Mouse (Mus musculus) stomach, embryonic 14.5 days (tissue): ENCODE results near the gene Fndc11. TPM values are rescaled to one million over a fixed set of nuclear protein-coding genes. Genes with fewer than 3 reads are reported as not detected.

ENCODE experiments used
- ATAC-seq: fragments of 200-750 bp; cut with Nextera tagmentation; 2 replicates; pipeline ENCODE4 v1.8.0; 2017; ENCODE audit warnings: low read depth, moderate TSS enrichment; ENCODE audit not compliant: insufficient number of reproducible peaks, insufficient read depth, low FRiP score
- H3K27ac ChIP-seq: fragments of 300-500 bp; sonication (generic); 2 replicates; pipeline ENCODE4 v1.5.1; 2014; ENCODE audit warnings: mild to moderate bottlenecking, low read length, moderate library complexity, mixed read lengths
- H3K27me3 ChIP-seq: fragments of 300-500 bp; sonication (generic); 2 replicates; pipeline ENCODE4 v1.6.1; 2014; ENCODE audit warnings: low read length, control low read depth, mixed read lengths; ENCODE audit not compliant: control insufficient read depth, insufficient read depth
- H3K36me3 ChIP-seq: fragments of 300-500 bp; sonication (generic); 2 replicates; pipeline ENCODE4 v1.6.1; 2014; ENCODE audit warnings: mild to moderate bottlenecking, control low read depth, low read length, moderate library complexity, mixed read lengths; ENCODE audit not compliant: control insufficient read depth, insufficient read depth
- H3K4me1 ChIP-seq: fragments of 300-500 bp; sonication (generic); 2 replicates; pipeline ENCODE4 v1.6.1; 2014; ENCODE audit warnings: low read length, control low read depth, mixed read lengths; ENCODE audit not compliant: control insufficient read depth, insufficient read depth
- H3K4me2 ChIP-seq: fragments of 300-500 bp; sonication (generic); replicated peaks from 2 replicates; pipeline ENCODE4 v1.6.1; 2014; ENCODE audit warnings: low read depth, low read length, control low read depth
- H3K4me3 ChIP-seq: fragments of 300-500 bp; sonication (generic); 2 replicates; pipeline ENCODE4 v1.5.1; 2014; ENCODE audit warnings: low read depth, low read length, control low read depth
- H3K9ac ChIP-seq: fragments of 300-500 bp; sonication (generic); replicated peaks from 2 replicates; pipeline ENCODE4 v1.6.1; 2014; ENCODE audit warnings: low read depth, mild to moderate bottlenecking, control low read depth, low read length, moderate library complexity, mixed read lengths
- H3K9me3 ChIP-seq: fragments of 300-500 bp; sonication (generic); 2 replicates; pipeline ENCODE4 v1.6.1; 2016; ENCODE audit warnings: low read depth, low read length, control low read depth; ENCODE audit not compliant: control insufficient read depth
- WGBS: fragments of 180-500 bp; shearing (Covaris S2); extraction: QIAGEN DNeasy Blood & Tissue Kit; methylation state at CpG from one replicate; pipeline ENCODE4 v1.1.7; 2014; 5-methylcytosine and 5-hydroxymethylcytosine counted together
- polyA plus RNA-seq: library from polyadenylated mRNA; unstranded; fragments of >200 nt; fragmentation: Nextera tagmentation; extraction: Ambion mirVana; gene quantifications from 2 replicates; pipeline ENCODE4 v1.2.1, GENCODE M21; 2014

Fndc11 gene
- polyA plus RNA-seq, 1 experiment from 2014 or later: 0.29 TPM

- H3K4me3 ChIP-seq: no peak overlapping the region
- H3K4me1 ChIP-seq: no peaks in the 10 kb centered on the region
- no peak overlapping the region for H3K4me2 ChIP-seq
- no peaks in the 10 kb centered on the region for H3K27me3 ChIP-seq
- H3K36me3 ChIP-seq: no peaks in the 10 kb centered on the region; the same call in 1 of the 2 replicates
- H3K9me3 ChIP-seq: no peaks in the 10 kb centered on the region
- no peak for ATAC-seq
- H3K27ac ChIP-seq: no peak overlapping the region
- WGBS: 64% methylated on average over 1 of the region's 1 CpGs
- H3K9ac ChIP-seq: no peak overlapping the region
These were observed 8.5 kb downstream of the Fndc11 start for GRCm38 (mm10) chr2:181228335-181228734.

GRCm38 (mm10) chr2:181231171-181231570, 11.4 kb downstream of the Fndc11 start:
- H3K9me3 ChIP-seq: no peaks in the 10 kb centered on the region
- no peak overlapping the region for H3K4me2 ChIP-seq
- no peak overlapping the region for H3K27ac ChIP-seq
- no peaks in the 10 kb centered on the region for H3K4me1 ChIP-seq
- H3K27me3 ChIP-seq: no peaks in the 10 kb centered on the region
- no peak overlapping the region for H3K9ac ChIP-seq
- ATAC-seq: no peak
- no peak overlapping the region for H3K4me3 ChIP-seq
- 74% methylated on average over 20 of the region's 20 CpGs for WGBS
- H3K36me3 ChIP-seq: no peaks in the 10 kb centered on the region; the same call in 1 of the 2 replicates

DNA sequence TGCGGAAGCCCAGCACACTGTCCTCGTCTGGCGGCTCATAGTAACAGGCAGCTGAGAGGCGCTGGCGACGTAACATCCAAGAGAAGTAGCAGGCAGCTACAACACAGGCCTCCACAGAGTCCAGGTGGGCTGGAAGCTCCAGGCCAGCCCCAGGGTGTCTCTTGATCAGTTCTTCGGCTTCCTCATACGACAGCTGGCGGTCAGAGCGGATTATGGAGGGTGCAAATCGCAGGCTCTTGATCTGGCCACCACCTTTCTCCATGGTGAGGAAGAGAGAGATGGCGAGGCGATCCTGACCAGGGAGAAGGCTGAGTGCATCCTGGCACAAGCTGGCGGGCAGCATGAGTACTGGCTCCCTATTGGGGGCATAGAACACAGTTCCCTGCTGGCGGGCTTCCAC, 13.6 kb downstream of the Fndc11 start:
- Histone ChIP-seq H3K9me3 (no peaks in the 10 kb centered on the region), H3K27me3 (no peaks in the 10 kb centered on the region), H3K4me3 (no peak overlapping the region), H3K27ac (no peak overlapping the region), H3K4me2 (no peak overlapping the region), H3K36me3 (no peaks in the 10 kb centered on the region; the same call in 1 of the 2 replicates), H3K4me1 (no peaks in the 10 kb centered on the region), H3K9ac (no peak overlapping the region)
- ATAC-seq: no peak
- WGBS: 90% methylated on average over 15 of the region's 15 CpGs

DNA sequence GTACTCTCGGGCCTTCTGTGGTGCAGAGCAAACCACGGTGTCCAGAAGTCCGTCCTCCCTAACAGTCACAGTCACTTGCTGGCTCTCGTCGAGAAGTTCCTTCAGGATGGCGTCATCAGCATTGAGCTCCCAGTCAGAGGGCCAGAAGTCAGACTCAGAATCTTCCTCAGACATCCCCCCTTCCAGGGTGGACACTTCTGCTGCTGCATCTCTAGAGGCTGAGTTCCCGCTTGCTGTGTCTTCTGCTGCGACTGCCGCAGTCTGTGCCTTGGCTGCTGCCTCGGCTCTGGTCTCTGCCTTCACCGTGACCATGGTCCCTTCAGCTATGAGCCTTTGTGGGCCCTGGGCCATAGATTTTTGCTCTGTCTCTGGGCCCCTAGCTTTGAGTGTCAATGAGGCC, 14.9 kb downstream of the Fndc11 start:
- no peaks in the 10 kb centered on the region for H3K4me1 ChIP-seq
- no peaks in the 10 kb centered on the region; the same call in 1 of the 2 replicates for H3K36me3 ChIP-seq
- no peak overlapping the region for H3K9ac ChIP-seq
- no peaks in the 10 kb centered on the region for H3K27me3 ChIP-seq
- ATAC-seq: no peak
- H3K27ac ChIP-seq: no peak overlapping the region
- H3K9me3 ChIP-seq: no peaks in the 10 kb centered on the region
- H3K4me3 ChIP-seq: no peak overlapping the region
- H3K4me2 ChIP-seq: no peak overlapping the region
- WGBS: 94% methylated on average over 11 of the region's 11 CpGs

GRCm38 (mm10) chr2:181235681-181236566, 16.1 kb downstream of the Fndc11 start:
- Histone ChIP-seq H3K9me3 (no peaks in the 10 kb centered on the region), H3K27me3 (no peaks in the 10 kb centered on the region), H3K27ac (no peak overlapping the region), H3K4me3 (no peak overlapping the region), H3K9ac (no peak overlapping the region), H3K36me3 (no peaks in the 10 kb centered on the region; the same call in 1 of the 2 replicates), H3K4me2 (no peak overlapping the region), H3K4me1 (no peaks in the 10 kb centered on the region)
- WGBS: 80% methylated on average over 23 of the region's 23 CpGs
- ATAC-seq: no peak

DNA sequence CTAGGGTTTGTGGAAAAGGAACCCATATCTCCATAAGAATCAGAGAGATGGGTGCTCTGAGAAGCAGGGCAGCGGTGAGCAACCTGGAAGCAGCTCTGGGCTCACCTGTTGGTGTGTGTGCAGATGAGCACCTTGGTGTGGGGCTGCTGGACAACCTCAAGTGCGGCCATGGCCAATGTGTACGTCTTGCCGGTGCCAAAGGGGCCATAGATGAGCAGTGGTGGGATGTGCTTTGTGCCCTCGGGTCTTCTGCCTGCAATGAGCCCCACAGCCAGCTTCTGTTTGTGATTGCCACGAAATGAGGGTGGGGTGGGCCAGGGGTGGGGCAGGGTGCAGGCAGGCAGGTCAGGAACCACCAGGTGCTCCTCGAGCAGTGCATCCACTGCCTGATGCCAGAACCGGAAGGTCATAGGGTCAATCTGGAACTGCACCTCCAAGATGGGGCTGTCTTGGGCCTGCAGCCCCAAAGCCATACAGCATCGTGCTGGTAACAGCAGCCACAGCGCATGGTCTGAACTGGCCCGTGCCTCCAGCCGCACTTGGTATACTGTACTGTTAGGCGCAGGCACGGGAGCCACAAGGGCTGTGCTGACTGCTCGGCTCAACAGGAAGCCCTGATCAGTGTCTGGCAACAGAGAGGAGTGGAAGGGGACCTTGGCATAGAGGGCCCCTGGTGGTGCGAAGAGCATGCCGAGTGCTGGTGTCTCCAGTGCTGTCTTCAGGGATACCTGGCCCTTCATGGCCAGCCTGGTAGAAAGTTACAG, 17.6 kb downstream of the Fndc11 start:
- Histone ChIP-seq H3K36me3 (no peaks in the 10 kb centered on the region; the same call in 1 of the 2 replicates), H3K27ac (no peak overlapping the region), H3K4me1 (no peaks in the 10 kb centered on the region), H3K27me3 (no peaks in the 10 kb centered on the region), H3K4me3 (no peak overlapping the region), H3K9ac (no peak overlapping the region), H3K4me2 (no peak overlapping the region), H3K9me3 (no peaks in the 10 kb centered on the region)
- 91% methylated on average over 17 of the region's 17 CpGs for WGBS
- no peak for ATAC-seq

DNA sequence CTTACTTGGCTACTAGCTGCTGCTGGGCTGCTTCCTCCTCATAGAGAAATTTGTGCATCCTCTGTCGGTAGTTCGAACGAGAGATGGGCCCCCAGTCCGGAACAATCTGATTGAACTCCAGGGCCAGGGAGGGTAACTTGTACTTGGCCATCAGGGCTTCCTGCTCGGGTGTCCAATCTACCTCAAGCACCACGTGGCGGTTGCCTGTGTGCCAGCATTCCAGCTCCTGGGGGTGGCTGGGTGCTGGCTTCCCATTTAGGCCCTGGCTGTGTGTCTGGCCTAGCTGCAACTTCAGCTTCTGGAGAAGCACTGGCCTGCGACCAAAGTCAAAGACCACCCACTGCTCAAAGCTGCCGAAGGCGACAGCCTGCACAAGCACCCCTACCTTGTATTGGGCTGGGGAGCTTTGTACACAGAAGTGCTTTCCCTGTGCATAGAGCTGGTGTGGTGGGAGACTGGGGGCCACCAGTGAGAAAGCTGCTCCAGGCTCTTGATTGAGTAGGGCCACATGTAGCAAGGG, 18.3 kb downstream of the Fndc11 start:
- no peak overlapping the region for H3K9ac ChIP-seq
- no peak for ATAC-seq
- 86% methylated on average over 10 of the region's 10 CpGs for WGBS
- H3K4me1 ChIP-seq: no peaks in the 10 kb centered on the region
- H3K27ac ChIP-seq: no peak overlapping the region
- no peaks in the 10 kb centered on the region; the same call in 1 of the 2 replicates for H3K36me3 ChIP-seq
- H3K9me3 ChIP-seq: no peaks in the 10 kb centered on the region
- no peak overlapping the region for H3K4me3 ChIP-seq
- H3K4me2 ChIP-seq: no peak overlapping the region
- no peaks in the 10 kb centered on the region for H3K27me3 ChIP-seq

GRCm38 (mm10) chr2:181238861-181239260, 19.0 kb downstream of the Fndc11 start:
- Histone ChIP-seq H3K27me3 (no peaks in the 10 kb centered on the region), H3K27ac (no peak overlapping the region), H3K9me3 (no peaks in the 10 kb centered on the region), H3K4me2 (no peak overlapping the region), H3K4me3 (no peak overlapping the region), H3K36me3 (no peaks in the 10 kb centered on the region; the same call in 1 of the 2 replicates), H3K9ac (no peak overlapping the region), H3K4me1 (no peaks in the 10 kb centered on the region)
- 80% methylated on average over 2 of the region's 2 CpGs for WGBS
- ATAC-seq: no peak
